Mouse (Mus musculus): ENCODE data around the gene Camk2d. TPM values are rescaled to one million over a fixed set of nuclear protein-coding genes. Genes with fewer than 3 reads are reported as not detected.

The Camk2d gene
- total RNA-seq, 4 experiments from 2014 or later: 59.0 to 69.4 (median 60.4) TPM

GRCm38 (mm10) chr3:126810372-126811090, 214.4 kb downstream of the Camk2d start:
- DNase-seq (ENCODE audit: low spot score in 2 of 2): no peak

GRCm38 (mm10) chr3:126811646-126812045, 215.5 kb downstream of the Camk2d start:
- no peak for DNase-seq (ENCODE audit: low spot score in 2 of 2)

GRCm38 (mm10) chr3:126822374-126822773, 226.3 kb downstream of the Camk2d start:
- no peak for DNase-seq (ENCODE audit: low spot score in 2 of 2)

GRCm38 (mm10) chr3:126824930-126825329, 228.8 kb downstream of the Camk2d start:
- no peak for DNase-seq (ENCODE audit: low spot score in 2 of 2)

GRCm38 (mm10) chr3:126826172-126826571, 230.1 kb downstream of the Camk2d start:
- DNase-seq (ENCODE audit: low spot score in 2 of 2): no peak

GRCm38 (mm10) chr3:126827900-126828299, 231.8 kb downstream of the Camk2d start:
- DNase-seq (ENCODE audit: low spot score in 2 of 2): no peak

GRCm38 (mm10) chr3:126829817-126830216, 233.7 kb downstream of the Camk2d start:
- no peak for DNase-seq (ENCODE audit: low spot score in 2 of 2)

- no peak for DNase-seq (ENCODE audit: low spot score in 2 of 2)
These were observed 235.5 kb downstream of the Camk2d start for GRCm38 (mm10) chr3:126831418-126832138.

GRCm38 (mm10) chr3:126834641-126835167, 238.6 kb downstream of the Camk2d start:
- DNase-seq (ENCODE audit: low spot score in 2 of 2): no peak

- DNase-seq (ENCODE audit: low spot score in 2 of 2): no peak
These were observed 246.7 kb downstream of the Camk2d start for GRCm38 (mm10) chr3:126842780-126843179.

GRCm38 (mm10) chr3:126844809-126845208, 248.7 kb downstream of the Camk2d start:
- DNase-seq (ENCODE audit: low spot score in 2 of 2): no peak

- peak; percentile 14 to 18 for DNase-seq (ENCODE audit: low spot score in 2 of 2)
These were observed 252.0 kb downstream of the Camk2d start for GRCm38 (mm10) chr3:126848081-126848480.

- no peak for DNase-seq (ENCODE audit: low spot score in 2 of 2)
These were observed 264.3 kb downstream of the Camk2d start for GRCm38 (mm10) chr3:126860442-126860841.

- no peak for DNase-seq (ENCODE audit: low spot score in 2 of 2)
These were observed 273.5 kb downstream of the Camk2d start for GRCm38 (mm10) chr3:126869561-126869960.

- no peak for DNase-seq (ENCODE audit: low spot score in 2 of 2)
These were observed 274.6 kb downstream of the Camk2d start for GRCm38 (mm10) chr3:126870688-126871087.

- DNase-seq (ENCODE audit: low spot score in 2 of 2): no peak
These were observed 282.1 kb downstream of the Camk2d start for GRCm38 (mm10) chr3:126878233-126878632.

GRCm38 (mm10) chr3:126886090-126886489, 290.0 kb downstream of the Camk2d start:
- no peak for DNase-seq (ENCODE audit: low spot score in 2 of 2)

GRCm38 (mm10) chr3:126886644-126887043, 290.5 kb downstream of the Camk2d start:
- no peak for DNase-seq (ENCODE audit: low spot score in 2 of 2)

Measured in layer of hippocampus, adult 8-10 months (tissue).